Comparison of ENCODE assay signal across 19 mouse cellular contexts in the genomic region with DNA sequence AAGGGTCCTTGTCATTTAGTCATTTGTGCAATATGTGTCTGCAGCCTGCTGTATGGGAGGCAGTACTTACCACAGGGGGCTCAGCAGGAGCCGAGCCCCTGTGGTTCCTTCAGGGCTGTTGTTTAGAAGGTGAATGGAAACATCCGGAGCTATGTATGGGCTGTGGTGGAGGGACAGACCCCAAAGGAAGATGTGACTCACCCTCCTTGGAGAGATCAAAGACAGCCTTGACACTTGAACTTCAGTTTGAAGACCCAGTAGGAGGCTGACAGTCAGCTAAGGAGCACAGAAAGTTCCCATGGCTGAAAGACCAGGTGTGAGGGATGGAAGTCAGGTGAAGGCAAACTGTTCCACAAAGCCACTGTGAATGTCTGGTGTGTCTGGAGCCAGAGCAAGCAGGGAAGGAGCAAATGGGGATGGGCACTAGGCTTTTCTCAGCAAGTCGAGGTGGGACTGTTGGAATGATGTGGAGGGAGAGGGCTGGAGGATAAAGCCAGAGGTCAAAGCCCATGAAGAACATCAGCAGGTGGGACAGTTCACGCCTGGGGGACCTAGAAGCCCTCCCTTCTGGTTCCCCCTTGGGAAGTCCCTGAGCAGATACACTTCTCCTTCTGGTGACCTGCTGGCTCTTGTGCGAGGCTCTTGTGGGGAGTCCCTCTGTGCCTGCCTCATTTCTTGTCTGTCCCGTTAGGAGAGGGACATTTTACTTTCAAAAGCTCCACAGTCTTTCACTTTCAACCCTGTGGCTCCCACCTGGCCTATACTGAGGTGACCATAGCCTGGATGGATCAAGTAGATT. TPM values are rescaled to one million over a fixed set of nuclear protein-coding genes. Genes with fewer than 3 reads are reported as not detected.
DNase-seq lines count a peak whose midpoint lies in the region; ATAC-seq and TF ChIP-seq lines count a peak whose summit lies in the region.
"Had no signal": no experiment of that assay in that cellular context is flagged by ENCODE, and none has a peak within 500 bp of the region (broad histone marks: within the 10 kb centered on the region; RNA-seq: fewer than 3 reads in every experiment).

No protein-coding gene starts in this region.

- 0 out of 2 replicates have a peak, but pooled peaks cover 3% of the 10 kb centered on the region for H3K9me3 ChIP-seq in heart, embryonic 16.5 days (replicated peaks; ENCODE audit: control insufficient read depth, low read length)
- peaks cover 7% of the 10 kb centered on the region for H3K9me3 ChIP-seq in CH12.LX (replicated peaks; ENCODE audit: low read length)
- no peaks in the 10 kb centered on the region for H3K9me3 ChIP-seq in intestine, embryonic 16.5 days (ENCODE audit: control insufficient read depth, low read length)
- H3K9me3 ChIP-seq: embryonic facial prominence, embryonic 15.5 days; hindbrain, embryonic 13.5 days; kidney, embryonic 15.5 days; limb, embryonic 10.5 days; liver, embryonic 15.5 days had no signal

- no peak overlapping the region for H3K4me3 ChIP-seq in heart, embryonic 16.5 days (ENCODE audit: low read length)
- peak overlapping the region; percentile 28 to 86 (median 86) for H3K4me3 ChIP-seq in CH12.LX (replicated peaks in 1 of 3; ENCODE audit: low read depth in 2 of 3, low read length in 2 of 3, poor library complexity in 1 of 3)
- no peak overlapping the region for H3K4me3 ChIP-seq in intestine, embryonic 16.5 days (ENCODE audit: low read length)
- H3K4me3 ChIP-seq in layer of hippocampus, adult 2 months: no peak overlapping the region
- H3K4me3 ChIP-seq: embryonic facial prominence, embryonic 15.5 days; hindbrain, embryonic 13.5 days; kidney, embryonic 15.5 days; limb, embryonic 10.5 days; liver, embryonic 15.5 days had no signal

- WGBS in heart, embryonic 16.5 days: 49% methylated on average over 6 of the region's 6 CpGs
- WGBS in intestine, embryonic 16.5 days: 59% methylated on average over 6 of the region's 6 CpGs

- H3K36me3 ChIP-seq in heart, embryonic 16.5 days (ENCODE audit: control insufficient read depth, insufficient read depth): no peaks in the 10 kb centered on the region
- peaks cover 55 to 71% of the 10 kb centered on the region in 2 experiments for H3K36me3 ChIP-seq in CH12.LX (replicated peaks in 1 of 2; ENCODE audit: control insufficient read depth in 1 of 2, insufficient read depth in 1 of 2, low read length in 1 of 2)
- H3K36me3 ChIP-seq in intestine, embryonic 16.5 days (ENCODE audit: control insufficient read depth, insufficient read depth, low read length): no peaks in the 10 kb centered on the region
- H3K36me3 ChIP-seq: embryonic facial prominence, embryonic 15.5 days; hindbrain, embryonic 13.5 days; kidney, embryonic 15.5 days; limb, embryonic 10.5 days; liver, embryonic 15.5 days had no signal

- no peak overlapping the region for H3K4me2 ChIP-seq in heart, embryonic 16.5 days (ENCODE audit: low read depth, low read length)
- H3K4me2 ChIP-seq in CH12.LX (ENCODE audit: insufficient read depth, low read depth, poor library complexity, severe bottlenecking): peak overlapping the region; percentile 92
- H3K4me2 ChIP-seq in intestine, embryonic 16.5 days (ENCODE audit: low read depth, low read length): no peak overlapping the region
- H3K4me2 ChIP-seq: embryonic facial prominence, embryonic 15.5 days; heart, embryonic 11.5 days; hindbrain, embryonic 13.5 days; kidney, embryonic 15.5 days; liver, embryonic 15.5 days had no signal

- in situ Hi-C loops in CH12.LX (cut with MboI; ENCODE audit: low pct_ligation_motif_present, low pct_unique_long_range_greater_than_20kb, low sequenced_read_pairs): no loop called here

- no peak; the same call in none of the 2 replicates for TF ChIP-seq RAD21 in CH12.LX (IDR thresholded peaks at IDR 0.05; ENCODE audit: low read depth, low read length)

- no peak; the same call in 1 of the 2 replicates for TF ChIP-seq POLR2A in CH12.LX (IDR thresholded peaks at IDR 0.05; ENCODE audit: low read depth, low read length)

- intact Hi-C loops in heart, postnatal 14 days (cut with DNase I): no loop called here

- no peak for TF ChIP-seq CTCF in CH12.LX (conservative IDR thresholded peaks at IDR 0.05 in 1 of 2, IDR thresholded peaks at IDR 0.05 in 1 of 2; ENCODE audit: low read depth in 2 of 2, low read length in 2 of 2)
- no peak for TF ChIP-seq CTCF in layer of hippocampus, adult 2 months (conservative IDR thresholded peaks at IDR 0.05)

- dilution Hi-C loops in CH12.LX (cut with MboI; ENCODE audit: extremely low pct_ligation_motif_present, extremely low pct_unique_long_range_greater_than_20kb, low sequenced_read_pairs): no loop called here

- no peaks in the 10 kb centered on the region for H3K4me1 ChIP-seq in heart, embryonic 16.5 days (ENCODE audit: control insufficient read depth, insufficient read depth, low read length)
- peaks cover 8 to 46% of the 10 kb centered on the region in 2 experiments for H3K4me1 ChIP-seq in CH12.LX (ENCODE audit: control insufficient read depth in 1 of 2, insufficient read depth in 2 of 2)
- no peaks in the 10 kb centered on the region for H3K4me1 ChIP-seq in intestine, embryonic 16.5 days (ENCODE audit: control insufficient read depth, insufficient read depth, low read length)
- H3K4me1 ChIP-seq: kidney, embryonic 15.5 days had no signal

- peak overlapping the region; percentile 11; the same call in 1 of the 2 replicates for H3K27ac ChIP-seq in heart, embryonic 16.5 days (ENCODE audit: low read length)
- peak overlapping the region; percentile 100 for H3K27ac ChIP-seq in CH12.LX (ENCODE audit: insufficient read depth, low read depth)
- no peak overlapping the region for H3K27ac ChIP-seq in intestine, embryonic 16.5 days (ENCODE audit: low read length)
- H3K27ac ChIP-seq in layer of hippocampus, adult 2 months: no peak overlapping the region
- H3K27ac ChIP-seq: embryonic facial prominence, embryonic 15.5 days; hindbrain, embryonic 13.5 days; kidney, embryonic 15.5 days; limb, embryonic 10.5 days; liver, embryonic 15.5 days; macrophage had no signal

- H3K9ac ChIP-seq in heart, embryonic 16.5 days (ENCODE audit: low read length): no peak overlapping the region
- peak overlapping the region; percentile 93 for H3K9ac ChIP-seq in CH12.LX (ENCODE audit: insufficient read depth, low read depth)
- H3K9ac ChIP-seq in intestine, embryonic 16.5 days (ENCODE audit: low read depth, low read length): no peak overlapping the region
- H3K9ac ChIP-seq: embryonic facial prominence, embryonic 15.5 days; hindbrain, embryonic 13.5 days; kidney, embryonic 15.5 days; liver, embryonic 15.5 days had no signal

- no peak for DNase-seq in heart, postnatal 14 days
- DNase-seq in CH12.LX (ENCODE audit: extremely low read depth): peak; percentile 93
- peak; percentile 85 for DNase-seq in induced T-regulatory cell, adult 2 months (ENCODE audit: low read depth)
- peak; percentile 63 to 69 for DNase-seq in thymus, postnatal 10 days (ENCODE audit: low spot score in 2 of 2)
- DNase-seq in right cerebral cortex, postnatal 36 days (ENCODE audit: low spot score in 2 of 2): no peak
- no peak for DNase-seq in layer of hippocampus, adult 2 months (ENCODE audit: low spot score in 2 of 2)
- DNase-seq: adrenal gland, postnatal 36 days; cerebellum, adult 11 months; layer of hippocampus, adult 9-11 months had no signal

- TF ChIP-seq EP300 in CH12.LX (IDR thresholded peaks at IDR 0.05; ENCODE audit: low read length): peak; percentile 97

- no peaks in the 10 kb centered on the region for H3K27me3 ChIP-seq in heart, embryonic 16.5 days (ENCODE audit: control insufficient read depth, insufficient read depth, low read length)
- no peaks in the 10 kb centered on the region for H3K27me3 ChIP-seq in CH12.LX (replicated peaks)
- no peaks in the 10 kb centered on the region for H3K27me3 ChIP-seq in intestine, embryonic 16.5 days (replicated peaks; ENCODE audit: control insufficient read depth, insufficient read depth, low read length)
- H3K27me3 ChIP-seq: embryonic facial prominence, embryonic 15.5 days; hindbrain, embryonic 13.5 days; kidney, embryonic 15.5 days; liver, embryonic 15.5 days had no signal

- ATAC-seq in heart, embryonic 16.5 days (replicated peaks; ENCODE audit: extremely low read depth, insufficient read depth, low FRiP score): peak; percentile 61
- ATAC-seq in intestine, embryonic 16.5 days: no peak
- ATAC-seq: forebrain, embryonic 14.5 days had no signal

- H3K79me2 ChIP-seq in CH12.LX (replicated peaks; ENCODE audit: control insufficient read depth, extremely low read depth, insufficient read depth, poor library complexity, severe bottlenecking): peaks cover 85% of the 10 kb centered on the region

TF ChIP-seq in CH12.LX, 34 proteins besides CTCF, POLR2A, EP300 and RAD21 (continues in another document):
- TF ChIP-seq MAFK (IDR thresholded peaks at IDR 0.05; ENCODE audit: insufficient replicate concordance, low read length) (peak; percentile 68), RCOR1 (conservative IDR thresholded peaks at IDR 0.05; ENCODE audit: low read depth, low read length) (peak; percentile 94; the same call in 1 of the 2 replicates), UBTF (IDR thresholded peaks at IDR 0.05; ENCODE audit: low read depth, low read length) (no peak), SIN3A (IDR thresholded peaks at IDR 0.05; ENCODE audit: low read length) (no peak), MEF2A (IDR thresholded peaks at IDR 0.05; ENCODE audit: borderline replicate concordance, low read depth, low read length) (peak; percentile 91), ZMIZ1 (IDR thresholded peaks at IDR 0.05; ENCODE audit: low read depth, low read length) (no peak), MAX (IDR thresholded peaks at IDR 0.05; ENCODE audit: low read length) (no peak; the same call in 1 of the 2 replicates), USF2 (conservative IDR thresholded peaks at IDR 0.05; ENCODE audit: low read depth, low read length) (no peak), GABPA (IDR thresholded peaks at IDR 0.05; ENCODE audit: insufficient replicate concordance, low read depth, low read length) (no peak), SMC3 (IDR thresholded peaks at IDR 0.05; ENCODE audit: low read depth, low read length) (peak; percentile 22)

RNA-seq across cellular contexts. Expression of a gene that starts 4.4 kb away (rescaled TPM):
- polyA plus RNA-seq in heart, embryonic 16.5 days (2015; fragmentation: Nextera tagmentation; extraction: Ambion mirVana): 0.61 and 3.2 TPM in 2 replicates
- total RNA-seq in heart, postnatal 14 days (2021): 1 to 10 TPM in 1 of 2 experiments, under 1 TPM in 1; 0.55 to 3.1 TPM
- 129 and 142 TPM in 2 replicates for total RNA-seq in CH12.LX (2012; rRNA removed)
- total RNA-seq in CH12.LX (2014; rRNA removed): 95.5 and 103 TPM in 2 replicates
- 191 and 252 TPM in 2 replicates for polyA plus RNA-seq in CH12.LX (2012; ENCODE audit: insufficient read length, low read depth)
- 0.38 and 0.59 TPM in 2 replicates for polyA plus RNA-seq in intestine, embryonic 16.5 days (2015; fragmentation: Nextera tagmentation; extraction: Ambion mirVana)
- under 1 TPM; 0.98 to 1.00 TPM for total RNA-seq in layer of hippocampus, adult 2 months (2021)

RNA-seq across cellular contexts. Expression of a gene that starts 55.7 kb away (rescaled TPM):
- polyA plus RNA-seq in heart, embryonic 16.5 days (2015; fragmentation: Nextera tagmentation; extraction: Ambion mirVana): 6.7 and 7.3 TPM in 2 replicates
- total RNA-seq in heart, postnatal 14 days (2021): 10 to 100 TPM; 20.0 to 20.3 TPM
- total RNA-seq in CH12.LX (2012; rRNA removed) (15.8 and 18.2 TPM in 2 replicates), CH12.LX (2014; rRNA removed) (20.7 and 26.4 TPM in 2 replicates)
- polyA plus RNA-seq in CH12.LX (2012; ENCODE audit: insufficient read length, low read depth): 25.4 and 27.4 TPM in 2 replicates
- polyA plus RNA-seq in intestine, embryonic 16.5 days (2015; fragmentation: Nextera tagmentation; extraction: Ambion mirVana): 12.6 and 14.5 TPM in 2 replicates
- total RNA-seq in layer of hippocampus, adult 2 months (2021): 1 to 10 TPM; 3.2 to 3.9 TPM

Comparison
In these comparisons a context has a peak if more than half of its experiments do, and no peak if none do; other contexts are left out.
1. H3K27ac ChIP-seq: peak in heart, embryonic 16.5 days (single experiment) and CH12.LX (single experiment); none in intestine, embryonic 16.5 days (single experiment) and layer of hippocampus, adult 2 months (single experiment).
2. H3K4me3 ChIP-seq: peak in CH12.LX (3 of 3); none in heart, embryonic 16.5 days (single experiment), intestine, embryonic 16.5 days (single experiment) and layer of hippocampus, adult 2 months (single experiment).
3. DNase-seq: peak in CH12.LX (single experiment), induced T-regulatory cell, adult 2 months (single experiment) and thymus, postnatal 10 days (2 of 2); none in heart, postnatal 14 days (0 of 2), right cerebral cortex, postnatal 36 days (0 of 2) and layer of hippocampus, adult 2 months (0 of 2).
4. RNA of a gene that starts 4.4 kb away (total RNA-seq): 95.5 to 142 TPM in CH12.LX; 0.55 to 3.1 TPM in heart, postnatal 14 days and 0.98 to 1.00 TPM in layer of hippocampus, adult 2 months; every median in the first group is over 10 times any median in the second.